Mouse (Mus musculus) CD4-positive, CD25-positive, alpha-beta regulatory T cell, adult 2 months (primary cell): ENCODE data around the gene Sdk2.

ENCODE experiments used
- DNase-seq: peaks from one replicate; pipeline ENCODE4 v3.0.0-alpha.2; 2012; ENCODE audit warnings: low read depth, low spot score

Gene Sdk2

DNA sequence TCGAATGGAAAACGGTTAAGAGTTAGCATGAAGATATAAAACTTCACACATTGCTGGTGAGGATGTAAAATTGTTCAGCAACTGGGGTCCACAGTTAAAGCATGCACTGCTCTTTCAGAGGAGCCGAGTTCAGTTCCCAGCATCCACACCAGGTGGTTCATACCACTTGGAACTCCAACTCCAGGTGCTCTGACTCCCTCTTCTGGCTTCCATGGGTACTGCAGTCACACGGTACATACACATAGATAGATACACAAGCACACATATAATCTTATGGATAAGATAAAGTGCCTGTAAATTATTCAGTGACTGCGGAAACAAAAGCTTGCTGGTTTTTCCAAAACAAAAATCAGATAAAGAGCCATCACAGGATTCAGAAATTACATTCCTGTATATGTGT is 19.9 kb downstream of the Sdk2 start:
- DNase-seq, result no peak

DNA sequence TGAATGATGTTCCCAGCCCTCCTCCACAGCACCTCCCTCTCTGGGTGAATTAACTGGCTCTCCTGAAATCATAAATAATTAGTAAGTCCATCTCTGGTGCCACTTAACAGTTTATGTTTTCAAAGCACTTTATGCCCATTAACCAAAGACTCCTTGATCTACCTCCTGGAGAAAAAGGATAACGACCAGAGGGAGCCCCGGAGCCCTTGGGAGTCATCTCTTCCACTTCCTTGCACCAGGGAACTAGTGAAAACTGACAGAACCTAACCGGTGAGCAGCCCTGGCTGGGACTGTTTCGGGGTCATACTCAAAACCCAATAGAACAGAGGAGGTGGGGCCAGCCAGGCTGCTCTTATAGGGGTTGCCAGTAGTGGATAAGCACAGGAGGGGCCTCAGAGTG is 22.5 kb downstream of the Sdk2 start:
- no peak for DNase-seq

DNA sequence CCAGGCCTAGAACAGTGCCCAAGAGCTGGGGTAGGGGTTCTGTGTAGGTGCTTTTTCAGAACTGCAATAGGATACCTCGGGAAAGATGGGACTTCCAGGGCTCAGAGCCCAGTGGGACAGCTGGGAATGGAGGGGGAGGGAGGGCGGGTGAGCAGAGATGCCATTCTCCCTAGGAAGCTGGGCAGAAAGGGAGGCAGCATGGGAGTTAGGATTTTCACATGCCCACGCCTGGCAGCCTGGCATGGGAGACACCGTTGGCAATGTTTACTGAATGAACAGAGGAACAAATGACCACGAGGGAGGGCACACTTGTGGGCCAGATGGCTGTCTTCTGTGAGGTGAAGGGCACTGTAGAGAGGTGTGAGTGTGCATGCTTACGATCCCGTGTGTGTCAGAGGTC is 23.3 kb downstream of the Sdk2 start:
- DNase-seq, result no peak

DNA sequence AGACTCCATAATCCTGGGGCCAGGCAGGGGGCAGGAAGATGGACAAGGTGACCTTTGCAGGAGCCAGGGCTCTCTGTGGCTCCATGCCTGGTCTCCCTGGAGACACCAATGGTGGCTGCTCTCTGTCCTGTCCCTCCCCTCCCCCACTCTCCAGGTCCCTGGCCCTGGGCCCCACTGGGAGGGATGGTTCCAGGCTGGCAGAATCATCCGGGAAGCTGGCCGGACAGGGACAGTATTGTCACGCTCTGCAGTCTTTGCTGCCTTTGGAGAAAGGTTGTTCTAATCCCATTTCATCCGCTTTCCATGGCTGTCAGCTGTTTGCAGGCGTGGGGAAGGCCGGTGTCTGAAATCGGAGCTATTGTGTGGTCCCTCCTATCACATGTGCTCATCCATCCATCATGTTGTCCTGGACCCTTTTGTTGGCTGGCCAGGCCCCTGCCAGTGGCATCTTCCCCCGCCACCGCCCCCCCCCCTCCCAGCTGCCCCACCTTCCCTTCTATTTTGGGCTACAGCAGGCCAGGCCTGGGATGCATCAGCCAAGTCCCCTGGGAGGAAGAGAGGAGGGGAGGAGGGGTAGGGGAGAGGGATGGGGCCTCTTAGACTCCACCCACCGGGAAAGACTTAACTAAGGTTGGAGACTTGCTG is 26.3 kb downstream of the Sdk2 start:
- DNase-seq, result no peak

DNA sequence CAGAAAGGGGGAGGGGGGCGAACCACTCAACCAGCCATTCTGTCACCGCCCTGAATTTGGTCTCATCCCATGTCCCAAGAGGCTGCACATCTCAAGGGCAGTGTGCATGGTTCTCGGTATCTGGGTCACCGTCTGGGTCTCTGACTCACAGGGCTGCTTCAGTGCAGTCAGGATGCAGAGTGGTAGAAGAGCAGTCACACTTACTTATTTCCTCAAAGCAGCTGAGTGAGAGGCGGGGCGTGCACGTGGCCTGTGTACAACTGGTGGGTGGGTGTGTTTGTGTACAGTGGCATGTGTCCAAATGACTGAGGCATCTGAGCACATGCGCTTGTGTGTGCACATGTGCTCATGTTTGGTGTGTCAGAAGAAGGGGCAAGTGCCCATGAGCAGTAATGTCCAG is 28.8 kb downstream of the Sdk2 start:
- no peak for DNase-seq

DNA sequence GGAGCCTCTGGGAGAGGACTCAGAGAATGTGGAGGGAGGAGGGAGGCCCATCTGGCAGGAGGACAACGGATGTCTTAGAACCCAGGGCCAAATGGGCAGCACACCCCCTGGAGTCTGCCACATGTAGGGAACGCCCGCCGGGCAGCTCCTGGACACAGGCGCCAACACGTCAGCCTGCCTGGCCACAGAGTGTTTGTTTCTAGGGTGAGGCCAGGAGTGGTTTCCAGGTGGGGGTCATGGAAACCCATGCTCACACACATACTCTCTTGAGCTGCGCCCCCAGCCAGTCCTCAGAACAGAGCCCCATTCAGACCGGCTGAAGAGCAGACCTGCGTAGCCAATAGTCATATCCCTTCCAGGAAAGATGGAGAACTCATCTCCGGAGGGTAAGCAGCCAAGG is 35.4 kb downstream of the Sdk2 start:
- DNase-seq, result no peak

DNA sequence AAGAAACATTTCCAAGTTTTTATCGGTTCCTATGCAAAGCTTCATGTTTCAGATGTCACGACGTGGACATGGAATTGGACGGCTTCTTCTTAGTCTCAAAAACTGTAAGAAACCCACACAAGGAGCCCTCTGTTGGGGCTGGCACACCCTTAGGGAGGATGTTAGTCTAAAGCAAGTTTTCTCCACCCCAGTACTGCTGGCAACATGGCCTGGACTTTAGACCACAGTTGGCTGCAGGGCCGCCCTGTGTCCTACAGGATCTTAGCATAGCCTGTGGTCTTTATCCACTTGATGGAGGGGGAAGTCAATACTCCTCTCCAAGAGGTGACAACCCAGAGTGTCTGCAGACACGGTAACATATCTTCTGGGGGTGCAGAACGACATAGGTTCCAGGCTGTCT is 36.6 kb downstream of the Sdk2 start:
- no peak for DNase-seq

DNA sequence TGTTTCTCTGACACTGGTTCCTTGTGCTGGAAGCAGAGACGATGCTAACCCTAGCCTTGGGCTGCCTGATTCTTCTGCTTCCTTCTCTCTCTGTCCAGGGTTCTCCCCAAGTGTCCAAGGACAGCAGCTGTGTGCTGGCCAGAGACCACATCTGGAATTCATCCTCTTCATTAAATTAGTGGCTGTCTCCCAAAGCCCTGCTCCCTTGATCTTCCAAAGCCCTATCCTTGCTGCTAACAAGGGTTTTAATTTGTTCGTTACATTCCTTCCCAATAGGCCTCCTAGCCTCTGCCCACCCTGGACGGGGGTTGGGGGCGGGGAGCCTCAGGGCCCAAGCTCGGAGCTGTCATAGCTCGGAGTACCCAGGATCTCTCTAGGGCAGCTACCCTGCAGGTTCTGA is 38.3 kb downstream of the Sdk2 start:
- DNase-seq, result no peak

DNA sequence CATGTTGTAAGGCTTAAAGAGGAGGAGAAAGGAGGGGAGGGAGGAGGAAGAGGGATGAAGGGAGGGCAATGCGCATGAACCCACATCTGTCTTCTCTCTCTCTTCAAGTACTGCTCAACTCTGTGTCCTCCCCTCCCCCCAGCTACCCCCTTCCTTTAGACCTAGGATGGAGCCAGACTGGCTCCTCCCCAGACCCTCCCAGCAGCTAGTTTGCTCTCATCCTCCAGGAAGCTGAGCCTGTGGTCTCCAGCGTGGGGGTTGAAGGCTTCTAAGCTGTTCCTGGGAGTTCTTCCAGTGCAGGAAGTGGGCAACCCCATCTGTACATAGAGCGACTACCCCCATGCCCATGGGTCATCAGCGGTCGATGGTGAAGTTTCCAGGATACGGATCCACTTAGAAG is 38.8 kb downstream of the Sdk2 start:
- no peak for DNase-seq

DNA sequence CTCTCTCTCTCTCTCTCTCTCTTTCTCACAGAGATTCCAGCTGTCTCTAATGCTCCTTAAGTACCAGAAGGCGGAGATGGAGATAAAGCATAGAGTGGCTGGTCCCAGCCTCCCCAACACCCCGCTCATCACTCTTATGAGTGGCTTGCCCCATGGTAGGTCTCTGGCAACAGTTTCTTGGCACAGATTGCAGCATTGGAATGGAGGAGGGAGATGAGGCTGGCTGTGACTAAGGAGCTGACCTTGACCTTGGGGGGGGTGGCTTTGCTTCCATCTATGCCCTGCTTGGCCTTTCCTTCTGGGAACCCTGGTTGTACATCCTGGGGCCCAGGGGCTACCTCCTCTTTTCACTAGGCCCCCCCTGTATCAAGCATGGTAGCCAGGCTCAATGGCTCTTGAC is 41.8 kb downstream of the Sdk2 start:
- DNase-seq, result no peak

DNA sequence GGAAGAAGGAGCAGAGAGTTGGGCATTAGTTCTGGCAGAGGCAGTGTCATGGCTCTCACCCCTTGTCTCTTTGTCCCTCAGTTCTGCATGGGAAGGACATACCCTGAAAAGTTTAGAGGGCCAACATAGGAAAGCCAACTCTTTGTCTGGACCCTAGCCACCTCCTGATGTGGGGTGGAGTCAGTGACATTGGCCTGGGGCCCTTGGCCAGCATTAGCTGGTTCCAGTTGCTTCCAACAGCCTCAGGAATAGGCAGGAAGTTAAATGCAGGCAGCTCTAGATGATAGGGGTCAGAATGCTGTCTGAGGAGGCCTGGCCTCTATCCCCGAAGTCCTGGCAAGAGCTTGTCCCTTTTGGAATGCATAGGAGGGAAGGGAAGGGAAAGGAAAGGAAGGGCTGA is 42.9 kb downstream of the Sdk2 start:
- DNase-seq, result no peak

DNA sequence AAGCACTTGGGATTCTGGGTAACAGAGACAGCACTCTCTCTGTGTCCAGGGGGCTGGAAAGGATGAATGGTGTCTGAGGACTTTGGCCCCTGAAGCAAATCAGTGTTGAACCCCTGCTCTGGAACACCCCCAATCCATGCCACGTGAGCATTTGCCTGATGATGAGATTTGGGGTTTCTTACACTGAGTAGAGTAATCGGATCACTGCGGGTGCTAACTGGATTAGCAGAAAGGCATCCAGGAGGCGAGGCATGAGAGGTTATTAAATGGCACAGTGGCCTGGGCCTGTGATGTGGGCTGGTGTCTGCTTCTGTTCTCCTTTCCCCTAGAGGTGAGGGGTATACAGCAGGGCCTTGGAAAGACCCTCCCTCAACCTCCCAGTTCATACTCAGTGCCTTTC is 44.7 kb downstream of the Sdk2 start:
- no peak for DNase-seq

DNA sequence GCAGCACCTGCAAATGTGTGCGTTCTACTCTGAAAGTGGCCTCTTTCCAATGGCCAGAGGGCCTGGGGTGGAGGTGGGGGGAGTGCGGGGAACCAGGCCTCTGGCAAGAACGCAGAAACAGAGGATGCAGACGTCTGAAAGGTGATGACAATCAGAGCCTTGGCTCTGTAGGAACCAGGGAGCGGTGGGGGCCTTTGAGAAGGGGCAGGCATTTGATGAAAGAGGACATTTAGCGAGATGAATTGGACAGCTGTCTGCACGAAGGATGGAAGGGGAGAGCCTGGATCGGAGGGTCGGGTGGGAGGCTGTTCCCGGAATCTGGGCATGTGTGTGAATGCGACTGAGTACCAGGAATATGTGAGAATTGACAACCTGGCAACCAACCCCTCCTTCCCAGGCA is 47.8 kb downstream of the Sdk2 start:
- no peak for DNase-seq

DNA sequence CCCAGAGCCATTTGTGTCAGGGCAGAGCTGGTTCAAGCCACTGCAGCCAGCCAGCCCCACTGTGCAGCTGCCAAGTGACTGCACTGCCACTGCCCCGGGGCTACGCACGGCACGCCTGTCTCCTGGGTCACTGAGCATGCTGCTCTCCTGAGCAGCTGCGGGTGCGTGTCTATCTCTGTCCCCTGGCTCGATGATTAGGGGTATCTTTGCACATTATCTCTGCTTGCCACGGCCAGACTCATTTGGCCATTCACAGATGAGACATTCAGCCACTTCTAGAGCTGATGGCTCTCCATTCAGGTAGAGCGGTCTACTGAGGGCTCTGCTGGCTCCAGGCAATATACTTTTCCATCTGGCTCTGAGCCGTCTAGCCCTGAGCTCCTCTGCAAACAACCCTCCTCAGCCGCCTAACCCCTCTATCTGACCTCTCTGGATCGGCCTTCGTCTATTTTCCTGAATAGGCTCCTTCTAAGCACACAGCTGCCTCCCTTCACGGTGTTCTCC is 49.9 kb downstream of the Sdk2 start:
- no peak for DNase-seq

DNA sequence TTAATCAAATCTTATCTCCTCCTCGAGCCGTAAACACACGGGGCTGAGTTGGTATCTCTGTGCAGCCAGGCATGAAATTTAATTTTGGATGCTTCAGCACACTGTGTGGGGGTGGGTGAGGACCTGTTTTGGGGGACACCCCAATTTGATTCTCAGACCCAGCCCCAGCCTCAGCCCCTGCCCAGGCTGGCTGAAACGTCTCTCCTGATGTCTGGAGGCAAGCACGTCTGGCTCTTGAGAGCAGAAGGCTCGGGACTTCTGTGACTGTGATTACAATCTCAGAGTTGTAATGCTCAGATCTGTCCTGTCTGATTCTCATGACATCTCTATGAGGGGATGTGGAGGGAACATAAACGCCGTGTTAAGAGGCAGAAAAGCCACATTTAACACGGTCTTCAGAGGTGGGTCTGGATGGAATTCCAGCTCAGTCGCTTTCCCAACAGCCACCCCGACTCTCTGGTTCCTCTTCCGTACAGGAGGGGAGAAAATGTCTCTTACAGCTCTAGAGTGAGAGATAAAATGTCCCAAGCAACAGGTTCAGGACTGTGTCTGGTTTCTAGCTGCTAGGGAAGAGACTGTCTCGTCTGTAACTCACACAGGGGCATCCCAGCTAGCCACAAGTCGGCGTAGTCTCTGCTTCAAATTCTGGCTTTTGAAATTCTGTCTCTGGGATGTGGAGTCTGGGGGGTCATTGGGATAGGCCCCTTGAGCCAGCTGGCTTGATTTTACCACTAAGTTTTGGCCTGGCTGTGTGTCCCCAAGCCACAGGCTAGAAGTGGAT is 50.5 kb downstream of the Sdk2 start:
- DNase-seq, result no peak

DNA sequence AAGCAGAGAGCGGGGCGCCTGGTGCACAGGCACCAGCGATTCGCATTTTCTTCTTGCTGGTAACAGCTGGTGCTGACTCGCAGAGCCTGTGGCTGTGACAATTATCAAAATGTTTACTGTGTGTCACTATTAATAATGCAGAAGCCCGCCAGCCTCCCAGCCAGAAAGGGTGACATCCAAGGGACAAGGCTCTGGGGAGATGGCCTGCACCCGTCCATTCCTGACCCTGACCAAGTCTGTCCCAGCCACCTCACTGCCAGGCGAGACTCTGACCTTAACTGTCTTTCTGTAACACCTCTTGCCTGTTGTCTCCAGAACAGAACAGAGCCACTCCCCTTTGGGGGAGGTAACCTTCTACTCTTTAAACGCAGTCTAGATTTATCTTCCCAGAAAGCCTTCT is 55.3 kb downstream of the Sdk2 start:
- no peak for DNase-seq

DNA sequence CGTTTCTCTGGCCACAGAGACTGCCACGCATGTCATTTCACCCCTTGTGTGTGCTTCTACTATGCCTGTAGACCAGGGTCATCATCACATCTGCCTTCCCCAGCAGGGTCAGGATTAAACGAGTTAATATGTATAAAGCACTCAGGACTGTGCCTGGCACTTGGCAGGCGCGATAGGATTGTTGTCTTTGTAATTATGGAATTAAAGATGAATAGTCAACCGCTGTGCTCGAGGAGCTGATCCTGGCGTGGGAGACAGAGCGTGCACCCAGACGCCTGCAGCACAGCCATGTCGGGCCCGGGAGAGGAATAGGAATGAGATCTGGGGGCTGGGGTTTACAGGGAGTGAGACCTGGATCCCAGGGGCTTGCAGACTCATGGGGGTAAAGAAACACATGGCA is 61.0 kb downstream of the Sdk2 start:
- DNase-seq, result no peak

DNA sequence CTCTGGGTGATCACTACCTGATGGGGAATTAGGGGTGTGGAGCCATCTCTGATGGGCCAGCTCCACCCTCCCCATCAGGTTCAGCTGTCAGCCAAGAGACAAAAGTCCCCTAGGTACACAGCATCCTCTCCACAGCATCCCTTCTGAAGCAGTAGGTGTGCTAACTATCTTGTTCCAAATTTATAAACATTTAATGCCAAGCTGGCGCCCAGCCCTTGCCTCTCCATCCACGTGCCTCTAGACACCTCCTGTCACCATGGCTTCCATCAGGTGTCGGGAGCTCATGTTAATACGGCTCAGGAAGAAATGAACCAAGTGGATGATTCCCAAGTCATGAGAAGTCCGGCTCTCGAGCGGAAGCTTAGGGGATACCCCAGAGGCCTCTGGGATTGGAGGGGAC is 62.2 kb downstream of the Sdk2 start:
- DNase-seq, result no peak

DNA sequence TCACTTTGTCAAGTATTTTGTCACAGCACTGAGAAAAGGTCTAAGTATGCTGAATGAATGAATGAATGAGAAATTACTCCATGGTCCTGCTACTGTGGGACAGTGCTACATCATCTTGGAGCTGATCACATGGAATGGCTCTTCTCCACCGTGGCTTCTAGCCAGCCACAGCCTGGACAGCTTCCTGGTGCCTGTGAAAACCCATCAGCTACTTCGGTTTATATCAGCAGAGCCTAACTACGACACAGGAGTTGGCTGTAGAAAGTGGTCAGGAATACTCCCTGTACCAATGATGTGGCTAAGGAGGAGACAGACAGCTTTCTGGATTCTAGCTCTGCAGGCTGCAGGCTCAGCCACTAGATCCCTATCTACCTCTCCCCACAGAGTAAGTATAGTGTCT is 63.7 kb downstream of the Sdk2 start:
- no peak for DNase-seq

DNA sequence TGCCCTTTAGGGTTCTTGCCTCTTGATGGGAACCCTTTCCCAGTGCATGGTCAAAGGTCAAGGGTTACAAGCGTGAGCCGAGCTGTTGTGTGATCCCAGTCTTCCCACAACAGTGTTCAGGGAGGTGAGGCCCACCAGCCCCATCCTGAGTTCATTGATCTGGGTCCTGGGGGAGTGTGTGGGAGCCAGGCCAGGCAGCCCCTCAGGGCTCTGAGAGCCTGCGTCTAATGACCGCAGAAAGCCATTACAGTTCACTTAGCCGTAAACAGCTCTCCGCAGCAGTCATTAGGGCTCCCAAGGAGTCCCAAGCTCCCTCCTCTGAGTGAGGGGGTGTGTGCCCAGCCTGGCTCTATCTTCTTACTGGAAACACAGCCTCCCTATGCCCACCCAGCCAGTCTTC is 66.8 kb downstream of the Sdk2 start:
- no peak for DNase-seq

DNA sequence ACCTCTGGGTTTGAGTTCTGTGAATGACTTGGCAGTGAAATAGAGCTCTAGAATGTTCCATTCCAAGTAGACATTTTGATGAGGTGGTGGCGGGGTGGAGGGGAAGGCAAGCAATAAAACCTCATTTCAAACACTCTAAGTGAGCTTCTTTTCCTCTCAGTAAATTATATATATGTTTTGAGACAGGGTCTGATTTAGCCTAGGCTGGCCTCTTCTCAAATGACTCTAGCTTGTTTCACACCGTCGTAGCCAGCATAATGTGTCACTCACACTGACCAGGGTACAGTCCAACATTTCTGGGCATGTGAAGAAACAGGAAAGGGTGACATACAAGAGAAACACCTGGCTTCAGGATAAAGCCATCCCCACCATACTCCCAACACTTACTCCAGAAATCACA is 68.1 kb downstream of the Sdk2 start:
- no peak for DNase-seq

DNA sequence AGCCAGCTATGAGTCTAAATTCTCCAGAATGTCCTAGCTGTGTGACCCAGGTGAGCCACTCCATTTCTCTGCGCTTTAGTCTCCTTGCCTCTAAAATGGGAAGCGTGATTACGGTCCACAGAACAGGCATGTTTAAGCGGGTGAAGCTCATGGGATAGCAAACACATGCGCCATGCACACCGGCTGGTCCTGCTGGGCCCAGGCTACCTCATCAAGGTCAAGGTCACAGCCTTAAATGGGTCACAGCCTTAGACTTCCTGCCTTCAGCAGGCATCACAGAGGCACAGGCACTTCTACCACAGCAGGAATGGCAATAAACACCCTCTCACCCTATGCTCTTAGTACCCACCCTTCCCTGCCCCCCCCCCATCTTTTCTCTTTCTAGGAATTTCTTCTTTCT is 72.9 kb downstream of the Sdk2 start:
- DNase-seq, result no peak

DNA sequence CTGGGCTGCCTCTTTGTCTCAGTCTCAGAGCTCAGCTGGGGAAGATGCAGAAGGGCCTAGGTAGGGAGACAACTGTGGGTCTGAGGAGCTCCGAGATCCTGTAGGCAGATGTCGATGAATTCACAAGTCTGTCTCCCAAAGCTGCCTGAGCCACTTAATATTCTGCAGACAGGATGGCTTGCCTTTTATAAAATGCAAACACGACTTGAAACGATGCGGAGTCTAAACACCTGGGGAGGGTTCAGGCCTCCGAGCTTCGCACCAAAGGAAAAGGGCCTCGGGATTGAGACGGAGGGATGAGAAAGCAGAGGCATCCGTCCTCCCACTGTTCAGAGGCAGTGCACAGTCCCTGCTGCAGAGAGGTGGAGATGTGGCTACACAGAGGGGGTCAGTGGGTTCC is 74.0 kb downstream of the Sdk2 start:
- no peak for DNase-seq

DNA sequence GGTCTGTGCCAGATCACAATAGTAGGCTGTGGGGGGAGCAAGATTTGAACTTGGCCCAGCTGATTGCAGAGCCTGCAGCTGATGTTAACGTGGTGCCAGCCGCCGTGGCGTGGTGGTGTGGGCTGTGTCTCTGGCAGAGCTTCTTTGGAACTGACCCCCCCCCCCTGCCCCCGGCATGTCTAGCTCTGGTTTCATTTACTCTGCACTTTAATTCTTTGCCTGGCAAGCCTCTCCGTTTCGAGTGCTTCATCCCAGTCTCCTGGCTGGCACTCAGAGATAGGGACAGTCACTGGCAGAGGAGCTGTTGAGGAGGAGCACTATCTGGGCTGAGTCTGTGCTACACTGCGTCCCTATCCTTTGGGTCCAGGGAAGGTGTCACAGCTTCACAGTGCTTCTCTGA is 75.0 kb downstream of the Sdk2 start:
- DNase-seq, result no peak
